Mouse (Mus musculus) CH12.LX (cell line): ENCODE results near the gene Ifi35. TPM values are rescaled to one million over a fixed set of nuclear protein-coding genes. Genes with fewer than 3 reads are reported as not detected.

Experiments
- DNase-seq: peaks from one replicate; pipeline ENCODE4 v3.0.0-alpha.2; 2013; ENCODE audit errors: extremely low read depth
- H3K27ac ChIP-seq: 2 replicates; pipeline ENCODE4 v1.5.1; 2012; ENCODE audit warnings: low read depth, mild to moderate bottlenecking, control low read depth, moderate library complexity; ENCODE audit not compliant: insufficient read depth
- H3K27me3 ChIP-seq: replicated peaks from 2 replicates; pipeline ENCODE3; 2012; ENCODE audit warnings: inconsistent platforms
- H3K36me3 ChIP-seq, 2 experiments: replicated peaks in 1 of 2; 2 replicates each; pipeline versions ENCODE3 to v1.6.1; 2012; ENCODE audit warnings: inconsistent platforms in 1 of 2, low read length in 1 of 2, mild to moderate bottlenecking in 1 of 2, mixed read lengths in 1 of 2, moderate library complexity in 1 of 2; ENCODE audit not compliant: control insufficient read depth in 1 of 2, insufficient read depth in 1 of 2
- H3K4me1 ChIP-seq, 2 experiments: 2 replicates each; pipeline ENCODE4 v1.6.1; 2012; ENCODE audit warnings: inconsistent platforms in 1 of 2, moderate library complexity in 1 of 2; ENCODE audit not compliant: insufficient read depth in 2 of 2, control insufficient read depth in 1 of 2
- H3K4me2 ChIP-seq: 2 replicates; pipeline ENCODE4 v1.6.1; 2012; ENCODE audit warnings: low read depth, mild to moderate bottlenecking, control low read depth; ENCODE audit not compliant: poor library complexity, insufficient read depth, severe bottlenecking
- H3K4me3 ChIP-seq, 3 experiments: fragments of 150-350 bp in 1 of 3; sonication (generic) in 1 of 3; replicated peaks in 1 of 3; 2 replicates each; pipeline versions ENCODE3 to v1.5.1; 2011 to 2012; ENCODE audit warnings: low read depth in 2 of 3, low read length in 2 of 3, mild to moderate bottlenecking in 2 of 3, moderate library complexity in 2 of 3, control low read depth in 1 of 3, improper control_type of control experiment in 1 of 3, inconsistent platforms in 1 of 3, mixed read lengths in 1 of 3; ENCODE audit not compliant: poor library complexity in 1 of 3
- H3K79me2 ChIP-seq: replicated peaks from 2 replicates; pipeline ENCODE4 v1.6.1; 2012; ENCODE audit warnings: mild to moderate bottlenecking, moderate library complexity; ENCODE audit not compliant: control insufficient read depth, poor library complexity, insufficient read depth, severe bottlenecking; ENCODE audit errors: extremely low read depth
- H3K9ac ChIP-seq: 2 replicates; pipeline ENCODE4 v1.6.1; 2012; ENCODE audit warnings: low read depth, mild to moderate bottlenecking, control low read depth, moderate library complexity; ENCODE audit not compliant: insufficient read depth
- H3K9me3 ChIP-seq: replicated peaks from 2 replicates; pipeline ENCODE3; 2012; ENCODE audit warnings: low read length, inconsistent platforms, mixed read lengths
- BHLHE40 ChIP-seq: IDR thresholded peaks from 2 replicates; pipeline ENCODE4 v1.6.1; 2011; ENCODE audit warnings: mild to moderate bottlenecking, low read depth, low read length, improper control_type of control experiment
- CHD1 ChIP-seq: IDR thresholded peaks from 2 replicates; pipeline ENCODE4 v1.6.1; 2012; ENCODE audit warnings: low read depth, low read length, improper control_type of control experiment, inconsistent platforms
- ELF1 ChIP-seq: IDR thresholded peaks from 2 replicates; pipeline ENCODE4 v1.6.1; 2014; ENCODE audit warnings: low read depth, mild to moderate bottlenecking, inconsistent platforms, low read length, improper control_type of control experiment
- EP300 ChIP-seq: IDR thresholded peaks from 2 replicates; pipeline ENCODE4 v1.6.1; 2011; ENCODE audit warnings: low read length, improper control_type of control experiment
- GABPA ChIP-seq: IDR thresholded peaks from 2 replicates; pipeline ENCODE4 v1.6.1; 2012; ENCODE audit warnings: low read depth, low read length, improper control_type of control experiment, inconsistent platforms; ENCODE audit not compliant: insufficient replicate concordance
- HCFC1 ChIP-seq: IDR thresholded peaks from 2 replicates; pipeline ENCODE4 v1.6.1; 2012; ENCODE audit warnings: low read depth, mild to moderate bottlenecking, inconsistent platforms, low read length, improper control_type of control experiment
- IRF4 ChIP-seq: IDR thresholded peaks from 2 replicates; pipeline ENCODE4 v1.6.1; 2014; ENCODE audit warnings: low read depth, mild to moderate bottlenecking, inconsistent platforms, low read length, improper control_type of control experiment
- JUN ChIP-seq: IDR thresholded peaks from 2 replicates; pipeline ENCODE4 v1.6.1; 2011; ENCODE audit warnings: low read depth, mild to moderate bottlenecking, low read length, improper control_type of control experiment, moderate library complexity; ENCODE audit not compliant: insufficient read depth
- MAFK ChIP-seq: IDR thresholded peaks from 2 replicates; pipeline ENCODE4 v1.6.1; 2011; ENCODE audit warnings: low read length, improper control_type of control experiment; ENCODE audit not compliant: insufficient replicate concordance
- MAX ChIP-seq: IDR thresholded peaks from 2 replicates; pipeline ENCODE4 v1.6.1; 2011; ENCODE audit warnings: low read length, improper control_type of control experiment
- PAX5 ChIP-seq: IDR thresholded peaks from 2 replicates; pipeline ENCODE4 v1.6.1; 2012; ENCODE audit warnings: low read length, inconsistent platforms, mixed read lengths
- RAD21 ChIP-seq: IDR thresholded peaks from 2 replicates; pipeline ENCODE4 v1.6.1; 2011; ENCODE audit warnings: low read depth, mild to moderate bottlenecking, low read length, improper control_type of control experiment, moderate library complexity
- TBP ChIP-seq: conservative IDR thresholded peaks from 2 replicates; pipeline ENCODE4 v1.6.1; 2011; ENCODE audit warnings: low read depth, low read length, improper control_type of control experiment
- TCF12 ChIP-seq: IDR thresholded peaks from 2 replicates; pipeline ENCODE4 v1.6.1; 2014; ENCODE audit warnings: low read depth, mild to moderate bottlenecking, inconsistent platforms, low read length, improper control_type of control experiment
- USF1 ChIP-seq: IDR thresholded peaks from 2 replicates; pipeline ENCODE4 v1.6.1; 2014; ENCODE audit warnings: low read depth, mild to moderate bottlenecking, inconsistent platforms, low read length, improper control_type of control experiment
- ZC3H11A ChIP-seq: IDR thresholded peaks from 2 replicates; pipeline ENCODE4 v1.6.1; 2012; ENCODE audit warnings: low read depth, mild to moderate bottlenecking, inconsistent platforms, low read length, improper control_type of control experiment
- ZMIZ1 ChIP-seq: IDR thresholded peaks from 2 replicates; pipeline ENCODE4 v1.6.1; 2012; ENCODE audit warnings: low read depth, mild to moderate bottlenecking, inconsistent platforms, low read length, improper control_type of control experiment
- dilution Hi-C: fragments of 300-500 bp; cut with MboI; formaldehyde crosslinking; loops from 2 replicates; pipeline ENCODE4 v1.14.3; 2020; ENCODE audit warnings: low sequenced_read_pairs; ENCODE audit not compliant: extremely low pct_unique_long_range_greater_than_20kb, extremely low pct_ligation_motif_present
- in situ Hi-C: fragments of 300-500 bp; cut with MboI; formaldehyde crosslinking; loops from 3 replicates; pipeline ENCODE4 v1.14.3; 2019; ENCODE audit warnings: low sequenced_read_pairs, low pct_ligation_motif_present, low pct_unique_long_range_greater_than_20kb, mixed read lengths
- polyA plus RNA-seq: library from polyadenylated mRNA; unstranded; fragments of >175 nt; gene quantifications from 2 replicates; pipeline ENCODE4 v1.2.1, GENCODE M21; 2012; ENCODE audit warnings: low read depth; ENCODE audit not compliant: insufficient read length
- total RNA-seq, 2 experiments: library from RNA; depleted of rRNA; stranded (reverse); fragments of 300-350 nt in 1 of 2; fragments of >200 nt in 1 of 2; gene quantifications; 2 replicates each; pipeline ENCODE4 v1.2.3; 2012 to 2014

Ifi35 gene
- total and polyA plus RNA-seq, 3 experiments, result 49.3 to 79.1 (median 63.7) TPM

- in situ Hi-C loops, result no loop called here
- Histone ChIP-seq H3K79me2 (0 out of 2 replicates have a peak, but pooled peaks cover 8% of the 10 kb centered on the region), H3K4me3 (no peak overlapping the region), H3K9me3 (no peaks in the 10 kb centered on the region), H3K9ac (no peak overlapping the region), H3K4me1 (peaks cover 0 to 49% of the 10 kb centered on the region in 2 experiments; a peak in 3 of 4 replicates), H3K27ac (no peak overlapping the region), H3K36me3 (peaks cover 31 to 80% of the 10 kb centered on the region in 2 experiments), H3K27me3 (no peaks in the 10 kb centered on the region), H3K4me2 (no peak overlapping the region)
- dilution Hi-C loops, result no loop called here
- no peak for DNase-seq
- TF ChIP-seq EP300 (peak; percentile 23; the same call in 1 of the 2 replicates), GABPA (no peak)
- TF ChIP-seq, all 38 proteins: peak for 1
These were observed 6.5 kb downstream of the Ifi35 start for GRCm38 (mm10) chr11:101454702-101455101.

- Histone ChIP-seq H3K27ac (no peak overlapping the region), H3K36me3 (peaks cover 39 to 90% of the 10 kb centered on the region in 2 experiments), H3K79me2 (0 out of 2 replicates have a peak, but pooled peaks cover 3% of the 10 kb centered on the region), H3K9me3 (no peaks in the 10 kb centered on the region)
- TF ChIP-seq ZC3H11A (no peak), ELF1 (no peak), USF1 (no peak), PAX5 (no peak), RAD21 (no peak), JUN (no peak), TCF12 (no peak)
- TF ChIP-seq, all 38 proteins: peak for 0
- Histone ChIP-seq H3K4me2 (no peak overlapping the region), H3K27me3 (no peaks in the 10 kb centered on the region), H3K4me3 (no peak overlapping the region), H3K4me1 (peaks cover 0 to 44% of the 10 kb centered on the region in 2 experiments; a peak in 3 of 4 replicates), H3K9ac (no peak overlapping the region)
- in situ Hi-C loops (no loop called here), dilution Hi-C loops (no loop called here)
- no peak for DNase-seq
These were observed 7.4 kb downstream of the Ifi35 start for GRCm38 (mm10) chr11:101455627-101456026.

- H3K27me3 ChIP-seq, result no peaks in the 10 kb centered on the region
- H3K4me1 ChIP-seq, result peaks cover 5 to 38% of the 10 kb centered on the region in 2 experiments
- H3K27ac ChIP-seq, result no peak overlapping the region
- TF ChIP-seq TBP (no peak), MAX (no peak), ELF1 (no peak), MAFK (no peak), CHD1 (no peak), PAX5 (no peak), USF1 (no peak), ZMIZ1 (no peak), JUN (no peak), EP300 (no peak), IRF4 (no peak), BHLHE40 (no peak), HCFC1 (no peak), GABPA (no peak)
- in situ Hi-C loops (no loop called here), dilution Hi-C loops (no loop called here)
- H3K9ac ChIP-seq, result no peak overlapping the region
- no peaks in the 10 kb centered on the region for H3K9me3 ChIP-seq
- no peak overlapping the region for H3K4me2 ChIP-seq
- H3K36me3 ChIP-seq, result peaks cover 48 to 92% of the 10 kb centered on the region in 2 experiments
- no peak overlapping the region for H3K4me3 ChIP-seq
- 0 out of 2 replicates have a peak, but pooled peaks cover 3% of the 10 kb centered on the region for H3K79me2 ChIP-seq
- no peak for DNase-seq
These were observed 9.4 kb downstream of the Ifi35 start for GRCm38 (mm10) chr11:101457631-101458030.
